Mouse (Mus musculus) T-helper 1 cell (primary cell): Measurements from ENCODE around the gene Cyp3a16.
"Not testable (repeated sequence)": the region's sequence is repeated elsewhere in the genome, so short reads cannot be mapped to it uniquely, and the experiment has no call there.

Source experiments
- in situ Hi-C: fragments of 300-600 bp; cut with MboI, MseI; formaldehyde crosslinking; loops from one replicate; pipeline ENCODE4 v1.15.1; 2025; ENCODE audit warnings: high pct_unique_total_duplicates

Cyp3a16 gene

DNA sequence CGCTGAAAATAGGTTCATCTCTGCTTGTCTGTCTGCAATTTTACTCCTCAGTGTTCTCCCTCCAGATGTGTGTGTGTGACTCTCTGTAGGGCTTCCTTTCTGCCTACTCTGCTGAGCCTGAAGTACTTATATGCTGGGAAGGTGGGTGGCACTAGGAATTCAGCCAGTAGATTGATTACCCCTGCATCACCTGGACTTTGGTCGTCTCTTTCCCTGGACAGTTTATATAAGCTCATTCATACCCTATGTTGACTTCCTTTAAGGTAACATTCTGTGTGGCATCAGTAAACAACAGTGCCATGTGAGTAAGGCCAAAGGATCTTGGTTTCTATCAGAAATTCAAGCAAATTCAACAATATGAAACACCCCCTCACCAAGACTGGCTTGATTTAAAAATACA, at the start of gene Cyp3a16:
Cyp3a16 (minus strand) TSS at position 101 of the 400 bp plus-strand sequence.
- in situ Hi-C loops, result loop anchor here (5.0 kb wide), 1 partner anchor 253 kb away; the partner anchor contains the start of gene Cyp3a41a

DNA sequence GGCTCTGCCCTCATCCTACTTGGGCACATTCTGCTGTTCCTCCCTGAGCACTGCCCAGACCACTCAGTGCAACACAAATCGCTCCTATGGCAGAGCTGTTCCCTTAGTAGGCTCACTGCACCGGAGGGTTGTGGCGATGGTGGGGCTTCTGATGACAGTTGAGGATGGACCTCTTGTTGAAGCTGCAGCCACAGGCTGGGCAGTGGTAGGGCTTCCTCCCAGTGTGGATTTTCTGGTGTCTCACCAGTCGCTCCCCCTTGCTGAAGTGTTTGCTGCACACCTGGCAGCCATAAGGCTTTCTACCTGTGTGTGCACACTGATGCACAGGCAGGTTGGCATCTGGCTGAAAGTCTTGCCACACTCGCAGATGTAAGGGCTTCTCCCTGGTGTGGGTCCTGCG, 20.8 kb upstream of the Cyp3a16 start:
- in situ Hi-C loops, result no loop called here

- in situ Hi-C loops, result no loop called here
These were observed 5.0 kb downstream of the Cyp3a16 start for GRCm38 (mm10) chr5:145464304-145465088.

- in situ Hi-C loops, result no loop called here
These were observed 7.2 kb downstream of the Cyp3a16 start for GRCm38 (mm10) chr5:145462321-145462720.

DNA sequence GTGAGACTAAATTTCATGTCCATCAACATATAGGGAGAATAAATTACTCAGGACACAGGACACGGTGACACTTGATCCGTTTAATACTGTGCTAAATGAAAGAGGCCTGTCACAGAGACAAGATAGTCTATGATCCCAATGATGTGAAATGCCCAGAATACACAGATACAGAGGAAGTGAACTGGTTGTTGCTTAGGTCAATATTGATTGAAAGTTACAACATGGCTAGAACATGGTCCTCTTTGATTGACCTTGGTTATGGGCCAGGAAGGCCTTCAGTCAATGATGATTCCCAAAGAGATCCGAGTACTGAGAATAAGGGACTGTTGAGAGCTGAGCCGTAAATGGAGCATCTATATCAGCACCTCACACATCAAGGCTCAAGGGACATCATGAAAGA, 15.1 kb downstream of the Cyp3a16 start:
- in situ Hi-C loops, result no loop called here

DNA sequence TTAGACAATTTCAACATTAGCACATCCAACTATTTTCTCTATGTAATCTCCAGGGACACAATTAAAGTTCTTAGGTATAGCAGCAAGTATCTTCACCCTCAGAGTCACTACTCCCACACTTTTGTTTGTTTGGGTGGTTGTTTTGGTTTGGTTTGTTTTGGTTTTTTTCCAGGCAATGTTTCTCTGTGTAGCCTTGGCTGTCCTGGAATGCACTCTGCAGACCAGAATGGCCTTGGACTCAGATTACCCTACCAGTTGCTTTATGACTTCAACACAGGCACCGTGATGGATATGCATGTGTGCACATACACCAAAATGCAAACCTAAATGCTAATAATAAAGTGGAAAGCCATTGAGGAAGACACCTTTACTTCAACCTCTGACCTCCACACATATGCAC, 35.8 kb downstream of the Cyp3a16 start:
- in situ Hi-C loops, result no loop called here

GRCm38 (mm10) chr5:145431004-145431403, 38.5 kb downstream of the Cyp3a16 start:
- in situ Hi-C loops, result no loop called here

DNA sequence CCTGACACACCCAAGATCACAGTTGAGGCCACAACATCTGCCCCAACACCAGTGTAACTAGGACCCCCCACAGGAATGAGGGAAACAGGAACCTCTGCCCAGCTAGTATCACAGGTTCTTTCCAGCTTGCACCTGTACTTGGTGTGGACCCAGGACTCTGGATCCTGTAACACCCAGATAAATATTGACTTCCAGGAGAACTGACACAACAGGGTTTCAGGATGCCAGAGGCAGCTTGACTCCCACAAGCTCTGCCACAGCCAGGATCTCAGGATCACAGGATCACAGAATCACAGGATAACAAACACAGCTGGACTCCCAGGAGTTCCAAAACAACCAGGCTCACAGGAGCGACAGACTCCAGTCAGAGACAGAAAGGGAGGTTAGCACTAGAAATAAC, 47.2 kb downstream of the Cyp3a16 start:
- in situ Hi-C loops, result no loop called here

DNA sequence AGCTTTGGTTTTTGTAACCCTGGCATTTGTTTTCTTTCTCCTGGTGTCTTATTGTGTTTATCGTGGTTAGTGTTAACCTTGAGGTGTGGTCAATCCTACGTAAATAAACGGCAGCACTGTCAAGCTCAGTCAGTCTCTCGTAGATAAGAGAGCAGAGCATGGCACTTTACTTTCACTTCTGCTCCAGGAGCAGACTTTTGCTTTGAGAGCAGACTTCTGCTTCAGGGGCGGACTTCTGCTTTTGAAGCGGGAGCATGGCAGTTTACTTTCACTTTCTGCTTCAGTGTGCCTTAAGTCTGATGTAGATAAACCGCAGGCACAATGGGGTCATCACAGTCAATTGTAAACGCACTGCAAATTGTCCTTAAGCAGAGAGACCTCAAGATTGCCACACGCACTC, 54.1 kb downstream of the Cyp3a16 start:
- in situ Hi-C loops, result not testable (repeated sequence)
